Mouse (Mus musculus) mouse embryonic stem cell (cell line): ENCODE measurements at regions not wholly inside any gene's neighbourhood (a gene's known extent, or its start where the extent isn't known, plus 50 kb on each side); places are given as distances from the start of the nearest gene placed in this dataset.

Experiments used
- in situ Hi-C, 2 experiments: fragments of 300-500 bp; cut with MboI; formaldehyde crosslinking; loops; 1 replicate in 1 of 2; 3 replicates in 1 of 2; pipeline ENCODE4 v1.14.3; 2019 to 2020; ENCODE audit warnings: low sequenced_read_pairs in 2 of 2, low pct_unique_long_range_greater_than_20kb in 1 of 2, mixed read lengths in 1 of 2; ENCODE audit not compliant: unreplicated experiment in 1 of 2

GRCm38 (mm10) chr2:148521966-148522575, 78.7 kb upstream of the Cd93 start:
- in situ Hi-C loops = no loop called here

DNA sequence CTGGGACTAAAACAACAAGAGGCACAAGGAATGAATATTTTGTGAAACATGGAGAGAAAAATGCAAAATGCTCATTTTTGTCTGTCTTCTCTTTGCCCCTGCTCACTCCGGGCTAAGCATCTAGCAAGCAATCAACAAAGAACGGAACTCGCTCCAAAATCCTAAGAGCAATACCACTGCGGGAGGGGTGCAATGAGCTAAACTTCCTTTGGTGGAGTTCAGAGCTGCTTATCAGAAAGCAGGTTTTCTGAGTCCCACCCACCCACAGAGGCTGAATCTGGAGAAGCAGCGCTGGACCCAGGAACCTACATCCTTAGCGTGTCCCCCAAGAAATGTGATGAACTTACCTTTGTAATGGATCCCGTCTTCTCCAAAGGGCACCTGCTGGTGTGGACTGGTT, 76.9 kb upstream of the Cd93 start:
- in situ Hi-C loops = no loop called here

DNA sequence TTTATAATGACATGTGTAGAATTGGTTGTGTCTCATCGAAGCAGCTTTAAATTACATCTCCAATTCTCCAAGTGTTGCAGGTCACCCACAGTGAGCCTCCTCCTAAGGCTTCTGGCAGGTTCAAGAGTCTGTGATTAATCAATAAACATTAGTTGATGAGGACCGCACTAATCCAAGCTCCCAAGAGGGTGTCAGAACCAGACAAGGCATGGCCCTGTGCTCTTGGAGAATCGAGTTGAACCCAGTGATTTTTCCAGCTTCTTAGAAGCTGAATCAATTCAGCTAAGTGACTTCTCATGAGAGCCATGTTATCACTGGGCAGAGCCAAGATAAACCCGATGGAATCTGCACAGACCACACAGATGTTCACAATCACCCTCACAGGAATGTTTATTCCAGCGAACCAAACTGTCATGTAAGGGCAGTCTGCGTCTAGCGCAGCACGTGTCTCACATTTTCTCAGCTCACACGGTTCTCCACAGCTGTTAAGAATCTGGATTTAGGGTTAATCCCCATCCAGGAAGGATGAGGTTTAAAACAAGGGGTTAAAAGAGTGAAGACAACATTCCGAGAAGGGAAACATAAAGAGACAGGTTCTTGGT, 76.4 kb upstream of the Cd93 start:
- in situ Hi-C loops = no loop called here

DNA sequence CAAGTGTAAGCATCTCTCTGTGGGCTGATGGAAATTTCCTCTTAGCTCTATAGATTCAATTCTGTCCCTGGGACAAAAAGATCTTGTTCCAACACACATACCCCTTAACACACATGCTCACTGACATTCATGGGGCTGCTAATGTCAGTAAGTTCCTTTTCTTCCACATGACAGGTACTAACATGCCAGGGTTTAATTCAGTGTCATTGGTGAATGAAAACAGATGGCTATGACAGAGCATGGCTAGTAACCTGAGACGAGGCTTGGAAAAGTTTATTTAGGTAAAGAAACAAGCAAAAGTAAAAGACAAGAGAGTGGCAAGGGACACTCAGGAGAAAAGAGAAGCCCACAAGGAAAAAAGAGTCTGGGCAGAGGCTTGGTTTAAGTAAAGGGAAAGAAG, 74.5 kb upstream of the Cd93 start:
- in situ Hi-C loops = no loop called here

- in situ Hi-C loops = no loop called here
These were observed 66.8 kb upstream of the Cd93 start for GRCm38 (mm10) chr2:148510008-148510681.

GRCm38 (mm10) chr2:148509357-148509756, 66.0 kb upstream of the Cd93 start:
- in situ Hi-C loops = no loop called here

GRCm38 (mm10) chr2:148507523-148507922, 64.2 kb upstream of the Cd93 start:
- in situ Hi-C loops = no loop called here

DNA sequence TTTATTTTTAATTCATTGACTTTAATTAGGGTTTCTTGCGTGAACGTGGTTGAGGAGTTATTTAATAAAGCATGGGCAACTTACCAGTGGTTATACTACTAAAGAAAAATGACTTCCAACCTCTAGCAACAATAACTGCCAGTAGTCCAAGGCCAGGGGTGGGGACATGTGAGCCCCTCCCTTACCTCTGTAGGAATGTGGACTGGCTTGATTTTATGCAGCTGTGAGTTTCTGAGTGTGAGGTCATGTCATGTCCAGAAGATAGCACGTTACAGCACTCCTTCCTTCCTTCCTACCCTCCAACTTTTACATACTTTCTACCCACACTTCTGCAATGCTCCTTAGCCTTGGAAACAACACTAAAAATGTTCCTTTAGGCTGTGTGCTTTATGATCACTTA, 63.6 kb upstream of the Cd93 start:
- in situ Hi-C loops = no loop called here

DNA sequence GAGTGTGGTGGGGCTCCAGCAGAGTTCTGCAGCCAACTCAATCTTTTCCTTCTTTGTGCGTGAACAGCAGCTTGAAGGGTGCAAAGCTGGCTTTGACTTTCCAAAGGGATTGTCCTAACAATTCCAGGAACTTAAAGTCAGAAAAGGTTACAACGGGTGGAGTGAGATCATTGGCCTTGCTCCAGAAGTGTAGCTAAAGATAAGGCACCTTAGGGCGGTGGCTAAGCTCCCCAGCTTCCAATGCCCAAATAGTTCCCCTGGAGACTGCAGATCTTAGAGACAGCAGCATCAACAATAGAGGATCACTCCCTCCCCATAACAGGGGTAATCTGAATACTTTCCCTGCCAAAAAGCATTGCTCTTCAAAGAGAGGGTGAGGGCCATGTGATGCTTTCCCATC, 62.3 kb upstream of the Cd93 start:
- in situ Hi-C loops = no loop called here

DNA sequence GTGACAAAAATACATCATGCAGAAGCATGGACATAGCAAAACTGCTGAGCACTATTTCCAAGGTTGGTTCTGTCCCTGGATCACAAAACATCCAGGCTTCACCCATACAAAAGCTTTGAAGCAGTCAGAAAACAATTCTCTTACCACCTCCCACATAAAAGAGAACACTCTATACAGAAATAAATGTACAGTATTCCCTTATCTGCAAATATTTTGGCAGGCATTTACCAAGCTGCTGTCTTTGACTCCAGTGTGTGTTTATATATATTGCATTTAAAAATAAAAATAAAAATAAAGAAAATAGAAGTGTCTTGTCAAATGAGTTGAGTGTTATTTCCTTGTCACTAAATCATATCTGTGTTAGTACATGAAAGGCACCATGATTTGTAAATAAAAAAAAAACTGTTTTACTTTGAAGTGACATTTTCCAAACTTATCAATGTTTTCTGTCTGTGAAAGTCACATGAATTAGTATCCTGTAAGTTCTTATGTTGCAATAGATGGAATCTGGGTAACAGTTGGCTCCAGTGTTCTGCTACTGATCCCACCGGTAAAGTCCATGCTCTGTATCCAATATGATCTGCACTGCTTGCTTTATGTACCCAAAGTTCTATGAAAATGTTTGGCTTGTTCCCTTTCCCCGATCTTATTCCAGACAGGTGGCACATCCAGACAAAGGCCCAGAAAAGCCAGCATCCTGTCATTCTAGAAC, 59.9 kb upstream of the Cd93 start:
- in situ Hi-C loops = no loop called here

GRCm38 (mm10) chr2:148502321-148502720, 59.0 kb upstream of the Cd93 start:
- in situ Hi-C loops = no loop called here

GRCm38 (mm10) chr2:148500235-148500936, 57.0 kb upstream of the Cd93 start:
- in situ Hi-C loops = no loop called here

- in situ Hi-C loops = no loop called here
These were observed 54.3 kb upstream of the Cd93 start for GRCm38 (mm10) chr2:148497452-148498302.

DNA sequence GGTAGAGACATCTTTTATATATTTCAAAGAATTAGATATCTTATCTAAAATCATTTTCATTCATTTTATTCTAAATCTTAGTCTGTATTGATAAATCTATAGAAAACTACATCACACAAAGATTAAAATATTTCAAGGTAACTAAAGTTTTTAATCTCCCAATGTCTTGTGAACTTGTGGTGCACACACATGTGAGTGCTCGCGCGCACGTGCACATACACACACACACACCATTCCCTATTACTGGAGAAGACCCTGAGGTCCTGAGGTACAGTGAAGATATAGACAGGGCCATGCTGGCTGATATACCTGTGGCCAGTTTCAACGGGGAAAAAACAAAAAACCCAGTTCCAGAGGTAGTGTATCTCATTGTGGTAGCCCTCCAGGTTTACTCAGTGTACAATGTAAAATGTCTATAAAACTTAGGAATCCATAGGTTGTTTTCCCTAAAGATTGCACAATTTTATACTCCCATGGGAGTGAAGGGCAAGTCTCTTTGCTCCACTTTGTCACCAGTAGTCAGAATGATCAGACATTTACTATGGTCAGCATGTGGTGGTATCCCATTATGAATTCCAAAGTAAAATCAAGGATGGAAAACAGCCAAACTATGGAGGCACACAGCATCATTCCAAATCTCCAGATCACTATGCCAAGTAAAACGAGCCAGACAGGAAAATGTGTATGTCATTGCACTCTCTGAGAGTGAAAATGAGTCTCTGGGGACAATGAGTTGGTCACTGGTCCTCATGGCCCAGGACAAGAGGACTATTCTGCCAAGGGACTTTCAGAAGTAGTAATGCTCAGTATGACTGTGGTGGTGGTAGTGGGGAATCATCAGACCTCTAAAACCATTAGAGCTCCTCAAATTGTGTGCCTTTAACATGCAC, 53.0 kb upstream of the Cd93 start:
- in situ Hi-C loops = no loop called here

DNA sequence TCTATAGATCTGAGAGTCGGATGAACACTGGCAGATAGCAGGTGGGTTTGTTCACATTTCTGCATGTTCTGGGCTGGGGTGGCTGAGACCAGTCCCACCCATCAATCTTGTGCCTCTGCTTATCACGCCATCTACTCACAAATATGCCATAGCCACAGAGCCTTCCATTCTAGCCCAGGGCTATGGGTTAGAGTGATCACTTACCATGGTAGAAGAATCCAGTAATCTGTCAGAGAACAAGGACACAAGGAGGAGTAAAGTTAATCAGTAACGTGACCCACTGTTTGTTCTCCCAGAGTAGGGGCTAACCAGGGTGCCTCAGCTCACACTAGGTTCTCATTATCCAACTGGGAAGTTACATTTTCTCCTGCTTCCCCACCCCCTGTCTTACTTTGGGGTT, 52.1 kb upstream of the Cd93 start:
- in situ Hi-C loops = no loop called here

- in situ Hi-C loops = no loop called here
These were observed 49.9 kb upstream of the Cd93 start for GRCm38 (mm10) chr2:148493281-148493680.
